Mouse (Mus musculus) lung, postnatal 0 days (tissue): ENCODE measurements around the gene Phgdh. TPM values are rescaled to one million over a fixed set of nuclear protein-coding genes. Genes with fewer than 3 reads are reported as not detected.

Source experiments
- ATAC-seq: fragments of 200-750 bp; cut with Nextera tagmentation; 2 replicates; pipeline ENCODE4 v1.8.0; 2017; ENCODE audit warnings: moderate library complexity
- DNase-seq: peaks from one replicate; pipeline ENCODE4 v3.0.0-alpha.2; 2016; ENCODE audit warnings: low spot score
- H3K27ac ChIP-seq: fragments of 300-500 bp; sonication (generic); 2 replicates; pipeline ENCODE4 v1.5.1; 2014; ENCODE audit warnings: antibody characterized with exemption, mild to moderate bottlenecking, low read length, mixed read lengths
- H3K27me3 ChIP-seq: fragments of 300-500 bp; sonication (generic); replicated peaks from 2 replicates; pipeline ENCODE4 v1.6.1; 2014; ENCODE audit warnings: low read length, mixed read lengths; ENCODE audit not compliant: insufficient read depth
- H3K36me3 ChIP-seq: fragments of 300-500 bp; sonication (generic); 2 replicates; pipeline ENCODE4 v1.6.1; 2014; ENCODE audit warnings: low read length, mixed read lengths; ENCODE audit not compliant: insufficient read depth
- H3K4me1 ChIP-seq: fragments of 300-500 bp; sonication (generic); 2 replicates; pipeline ENCODE4 v1.6.1; 2014; ENCODE audit warnings: antibody characterized with exemption, low read depth, low read length, mixed read lengths; ENCODE audit not compliant: insufficient read depth
- H3K4me2 ChIP-seq: fragments of 300-500 bp; sonication (generic); replicated peaks from 2 replicates; pipeline ENCODE4 v1.6.1; 2014; ENCODE audit warnings: low read depth, mild to moderate bottlenecking, low read length, moderate library complexity, mixed read lengths
- H3K4me3 ChIP-seq: fragments of 300-500 bp; sonication (generic); 2 replicates; pipeline ENCODE4 v1.5.1; 2014; ENCODE audit warnings: low read depth, low read length
- H3K9ac ChIP-seq: fragments of 300-500 bp; sonication (generic); replicated peaks from 2 replicates; pipeline ENCODE4 v1.6.1; 2014; ENCODE audit warnings: low read depth, mild to moderate bottlenecking
- H3K9me3 ChIP-seq: fragments of 300-500 bp; sonication (generic); 2 replicates; pipeline ENCODE4 v1.6.1; 2016; ENCODE audit warnings: low read length, mixed read lengths
- CTCF ChIP-seq: IDR thresholded peaks from 2 replicates; pipeline ENCODE4 v1.5.1; 2016; ENCODE audit warnings: antibody characterized with exemption, mild to moderate bottlenecking
- EP300 ChIP-seq: IDR thresholded peaks from 2 replicates; pipeline ENCODE4 v1.6.1; 2016; ENCODE audit warnings: antibody characterized with exemption, mild to moderate bottlenecking, control low read depth
- WGBS: fragments of 180-500 bp; shearing (Covaris S2); extraction: QIAGEN DNeasy Blood & Tissue Kit; methylation state at CpG from one replicate; pipeline ENCODE4 v1.1.7; 2014; 5-methylcytosine and 5-hydroxymethylcytosine counted together
- polyA plus RNA-seq: library from polyadenylated mRNA; unstranded; fragments of >200 nt; fragmentation: Nextera tagmentation; extraction: Ambion mirVana; gene quantifications from 2 replicates; pipeline ENCODE4 v1.2.1, GENCODE M21; 2015

Gene Phgdh
- polyA plus RNA-seq, 1 experiment from 2014 or later, result 12.1 TPM

GRCm38 (mm10) chr3:98312867-98313266 lies 26.9 kb downstream of the Phgdh start:
- no peak overlapping the region for H3K9ac ChIP-seq
- DNase-seq, result peak; percentile 52
- no peaks in the 10 kb centered on the region for H3K27me3 ChIP-seq
- H3K4me1 ChIP-seq, result no peaks in the 10 kb centered on the region
- 26% methylated on average over 6 of the region's 7 CpGs for WGBS
- ATAC-seq, result 0 out of 2 replicates have a peak, but pooled peaks have one; percentile 19
- H3K36me3 ChIP-seq, result no peaks in the 10 kb centered on the region
- H3K4me2 ChIP-seq, result no peak overlapping the region
- no peak overlapping the region for H3K4me3 ChIP-seq
- H3K27ac ChIP-seq, result no peak overlapping the region
- TF ChIP-seq EP300 (no peak), CTCF (peak; percentile 77)
- H3K9me3 ChIP-seq, result no peaks in the 10 kb centered on the region

- H3K4me1 ChIP-seq, result no peaks in the 10 kb centered on the region
- TF ChIP-seq EP300 (no peak), CTCF (no peak)
- no peak overlapping the region for H3K9ac ChIP-seq
- H3K4me2 ChIP-seq, result no peak overlapping the region
- no peaks in the 10 kb centered on the region for H3K27me3 ChIP-seq
- no peak overlapping the region for H3K4me3 ChIP-seq
- 100% methylated on average over 1 of the region's 1 CpGs for whole genome bisulfite sequencing
- H3K9me3 ChIP-seq, result no peaks in the 10 kb centered on the region
- ATAC-seq (no peak), DNase-seq (no peak)
- no peaks in the 10 kb centered on the region for H3K36me3 ChIP-seq
- no peak overlapping the region for H3K27ac ChIP-seq
Measured at GRCm38 (mm10) chr3:98310456-98310855, 29.3 kb downstream of the Phgdh start.

- Histone ChIP-seq H3K4me1 (no peaks in the 10 kb centered on the region), H3K4me3 (no peak overlapping the region), H3K27me3 (no peaks in the 10 kb centered on the region), H3K9me3 (no peaks in the 10 kb centered on the region), H3K4me2 (no peak overlapping the region), H3K9ac (no peak overlapping the region), H3K36me3 (no peaks in the 10 kb centered on the region), H3K27ac (no peak overlapping the region)
- 79% methylated on average over 6 of the region's 6 CpGs for WGBS
- no peak for TF ChIP-seq CTCF
- TF ChIP-seq EP300, result no peak
- DNase-seq (no peak), ATAC-seq (no peak)
Measured at GRCm38 (mm10) chr3:98308606-98309005, 31.2 kb downstream of the Phgdh start.

- Histone ChIP-seq H3K9ac (no peak overlapping the region), H3K27ac (no peak overlapping the region), H3K27me3 (no peaks in the 10 kb centered on the region), H3K4me2 (no peak overlapping the region), H3K4me1 (no peaks in the 10 kb centered on the region), H3K4me3 (no peak overlapping the region), H3K9me3 (no peaks in the 10 kb centered on the region), H3K36me3 (no peaks in the 10 kb centered on the region)
- 69% methylated on average over 3 of the region's 3 CpGs for WGBS
- no peak for DNase-seq
- ATAC-seq, result no peak
- TF ChIP-seq CTCF (no peak), EP300 (no peak)
Measured at GRCm38 (mm10) chr3:98301761-98302160, 38.0 kb downstream of the Phgdh start.

- Histone ChIP-seq H3K4me3 (no peak overlapping the region), H3K9me3 (no peaks in the 10 kb centered on the region), H3K4me2 (no peak overlapping the region), H3K36me3 (no peaks in the 10 kb centered on the region), H3K27me3 (no peaks in the 10 kb centered on the region), H3K9ac (no peak overlapping the region), H3K4me1 (no peaks in the 10 kb centered on the region), H3K27ac (no peak overlapping the region)
- no peak for ATAC-seq
- TF ChIP-seq CTCF, result no peak
- TF ChIP-seq EP300, result no peak
- no peak for DNase-seq
- WGBS, result 89% methylated on average over 4 of the region's 4 CpGs
Measured at GRCm38 (mm10) chr3:98300266-98300665, 39.5 kb downstream of the Phgdh start.

GRCm38 (mm10) chr3:98299391-98300100 lies 40.2 kb downstream of the Phgdh start:
- Histone ChIP-seq H3K27me3 (no peaks in the 10 kb centered on the region), H3K4me3 (no peak overlapping the region), H3K27ac (no peak overlapping the region), H3K4me2 (no peak overlapping the region), H3K9ac (no peak overlapping the region), H3K36me3 (no peaks in the 10 kb centered on the region), H3K9me3 (no peaks in the 10 kb centered on the region), H3K4me1 (no peaks in the 10 kb centered on the region)
- ATAC-seq (no peak), DNase-seq (no peak)
- TF ChIP-seq EP300 (no peak), CTCF (no peak)
- WGBS, result 85% methylated on average over 1 of the region's 1 CpGs
